Mouse (Mus musculus): ENCODE results near the gene Ccl7. TPM values are rescaled to one million over a fixed set of nuclear protein-coding genes. Genes with fewer than 3 reads are reported as not detected.

Gene Ccl7
- total RNA-seq, 2 experiments from 2014 or later = 0.88 TPM; not detected in 1

- intact Hi-C loops (cut with DNase I) = no loop called here
- DNase-seq (ENCODE audit: low spot score in 2 of 2) = no peak
Measured at GRCm38 (mm10) chr11:82032136-82032535, 13.4 kb upstream of the Ccl7 start.

GRCm38 (mm10) chr11:82032678-82033344 lies 12.7 kb upstream of the Ccl7 start:
- no peak for DNase-seq (ENCODE audit: low spot score in 2 of 2)
- intact Hi-C loops (cut with DNase I) = no loop called here

GRCm38 (mm10) chr11:82034446-82034845 lies 11.1 kb upstream of the Ccl7 start:
- DNase-seq (ENCODE audit: low spot score in 2 of 2) = no peak
- intact Hi-C loops (cut with DNase I) = no loop called here

- peak; percentile 24 to 29 for DNase-seq (ENCODE audit: low spot score in 2 of 2)
- intact Hi-C loops (cut with DNase I) = no loop called here
Measured at GRCm38 (mm10) chr11:82035356-82035755, 10.2 kb upstream of the Ccl7 start, which contains the start of gene Ccl2. Gene Ccl2 (plus strand): TSS chr11:82035571.

- intact Hi-C loops (cut with DNase I) = no loop called here
- no peak for DNase-seq (ENCODE audit: low spot score in 2 of 2)
Measured at GRCm38 (mm10) chr11:82035857-82036256, 9.7 kb upstream of the Ccl7 start.

GRCm38 (mm10) chr11:82038535-82038934 lies 7.0 kb upstream of the Ccl7 start, which contains the start of gene Gm17268:
Gene Gm17268 (minus strand): TSS chr11:82038562.
- intact Hi-C loops (cut with DNase I) = no loop called here
- no peak for DNase-seq (ENCODE audit: low spot score in 2 of 2)

GRCm38 (mm10) chr11:82039132-82039660 lies 6.3 kb upstream of the Ccl7 start:
- intact Hi-C loops (cut with DNase I) = no loop called here
- no peak for DNase-seq (ENCODE audit: low spot score in 2 of 2)

GRCm38 (mm10) chr11:82041671-82042080 lies 3.8 kb upstream of the Ccl7 start:
- no peak for DNase-seq (ENCODE audit: low spot score in 2 of 2)
- intact Hi-C loops (cut with DNase I) = no loop called here

- peak in 1 of 2 experiments; percentile 20 for DNase-seq (ENCODE audit: low spot score in 2 of 2)
- intact Hi-C loops (cut with DNase I) = loop anchor here (5.0 kb wide), 2 partner anchors 51 to 129 kb away; no protein-coding TSS in a partner anchor
Measured at GRCm38 (mm10) chr11:82047746-82048415, 2.4 kb downstream of the Ccl7 start.

- intact Hi-C loops (cut with DNase I) = no loop called here
- DNase-seq (ENCODE audit: low spot score in 2 of 2) = no peak
Measured at GRCm38 (mm10) chr11:82053849-82054248, 8.3 kb downstream of the Ccl7 start.

- intact Hi-C loops (cut with DNase I) = no loop called here
- DNase-seq (ENCODE audit: low spot score in 2 of 2) = peak; percentile 21 to 35
Measured at GRCm38 (mm10) chr11:82057646-82058045, 12.1 kb downstream of the Ccl7 start, which contains the start of gene Ccl11. Gene Ccl11 (plus strand): TSS chr11:82057823.

- DNase-seq (ENCODE audit: low spot score in 2 of 2) = no peak
- intact Hi-C loops (cut with DNase I) = no loop called here
Measured at GRCm38 (mm10) chr11:82062226-82062625, 16.7 kb downstream of the Ccl7 start.

GRCm38 (mm10) chr11:82063454-82063853 lies 17.9 kb downstream of the Ccl7 start:
- no peak for DNase-seq (ENCODE audit: low spot score in 2 of 2)
- intact Hi-C loops (cut with DNase I) = no loop called here

GRCm38 (mm10) chr11:82066953-82067571 lies 21.6 kb downstream of the Ccl7 start:
- DNase-seq (ENCODE audit: low spot score in 2 of 2) = no peak
- intact Hi-C loops (cut with DNase I) = no loop called here

GRCm38 (mm10) chr11:82071076-82071475 lies 25.6 kb downstream of the Ccl7 start:
- DNase-seq (ENCODE audit: low spot score in 2 of 2) = no peak
- intact Hi-C loops (cut with DNase I) = no loop called here

GRCm38 (mm10) chr11:82072374-82072773 lies 26.9 kb downstream of the Ccl7 start:
- intact Hi-C loops (cut with DNase I) = no loop called here

GRCm38 (mm10) chr11:82072984-82073383 lies 27.5 kb downstream of the Ccl7 start:
- intact Hi-C loops (cut with DNase I) = no loop called here
- DNase-seq (ENCODE audit: low spot score in 2 of 2) = no peak

More at GRCm38 (mm10) chr11:82072374-82072773, 26.9 kb downstream of the Ccl7 start:
- DNase-seq (ENCODE audit: low spot score in 2 of 2) = no peak

GRCm38 (mm10) chr11:82073686-82074085 lies 28.2 kb downstream of the Ccl7 start:
- intact Hi-C loops (cut with DNase I) = no loop called here
- no peak for DNase-seq (ENCODE audit: low spot score in 2 of 2)

GRCm38 (mm10) chr11:82077031-82077430 lies 31.5 kb downstream of the Ccl7 start:
- intact Hi-C loops (cut with DNase I) = no loop called here
- no peak for DNase-seq (ENCODE audit: low spot score in 2 of 2)

GRCm38 (mm10) chr11:82078136-82078730 lies 32.7 kb downstream of the Ccl7 start:
- intact Hi-C loops (cut with DNase I) = no loop called here
- DNase-seq (ENCODE audit: low spot score in 2 of 2) = no peak

Measured in left cerebral cortex, postnatal 36 days (tissue).